Mouse (Mus musculus): ENCODE results near the gene Rab4a.

Rab4a gene

DNA sequence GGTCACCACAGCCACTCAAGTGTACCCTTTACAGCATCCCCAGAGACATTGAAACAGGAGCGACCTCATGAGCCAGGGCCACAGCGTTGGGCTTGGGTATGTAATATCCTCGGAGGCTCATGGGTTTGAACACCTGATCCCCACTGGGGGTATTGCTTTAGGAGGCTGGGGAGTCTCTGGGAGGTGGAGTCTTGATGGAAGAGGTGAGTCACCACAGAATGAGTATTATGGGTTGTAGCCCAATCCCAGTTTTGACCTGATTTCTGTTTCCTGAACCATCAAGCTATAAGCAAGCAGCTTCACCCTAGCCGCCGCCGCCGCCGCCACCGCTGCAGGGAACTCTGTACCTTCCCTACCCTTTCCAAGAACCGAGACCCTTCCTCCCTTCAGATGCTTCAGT is 40.2 kb downstream of the Rab4a start:
- DNase-seq (ENCODE audit: extremely low spot score, low spot score), result no peak

DNA sequence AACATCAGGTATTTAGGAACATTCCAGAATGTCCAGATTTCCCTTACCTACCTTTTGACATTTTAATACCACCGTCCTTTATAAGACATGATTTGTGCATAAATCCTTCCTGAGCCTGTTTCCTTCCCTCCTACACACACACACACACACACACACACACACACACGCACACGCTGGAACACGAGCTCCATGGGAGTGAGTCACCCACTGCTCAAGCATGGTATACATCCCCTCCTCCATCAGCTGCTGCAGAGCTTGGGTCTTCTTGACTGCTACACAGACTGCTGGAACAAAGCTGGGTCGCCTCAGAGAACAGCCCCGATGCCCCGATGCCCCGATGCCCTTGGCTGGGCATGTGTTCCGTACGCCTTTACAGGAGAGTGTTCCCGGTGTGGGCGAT is 40.7 kb downstream of the Rab4a start:
- no peak for DNase-seq (ENCODE audit: extremely low spot score, low spot score)

DNA sequence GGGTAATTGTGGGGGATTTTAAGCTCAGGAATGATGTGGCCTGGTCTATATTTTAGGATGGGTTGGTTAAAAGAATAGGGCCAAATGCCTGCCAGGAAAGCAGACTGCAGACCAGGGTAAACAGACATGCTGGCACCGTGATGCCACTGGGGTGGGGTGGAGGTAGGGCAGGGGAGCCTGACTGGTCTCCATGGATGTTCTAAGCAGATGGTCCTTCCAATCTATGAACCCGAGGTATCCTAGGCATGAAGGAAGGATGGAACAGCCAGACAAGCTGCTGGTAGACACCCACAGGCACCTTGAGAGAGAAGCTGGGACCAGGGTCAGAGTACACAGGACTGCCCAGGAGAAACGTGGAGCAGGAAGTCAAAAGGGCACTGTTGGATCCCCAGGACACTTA is 41.8 kb downstream of the Rab4a start:
- no peak for DNase-seq (ENCODE audit: extremely low spot score, low spot score)

DNA sequence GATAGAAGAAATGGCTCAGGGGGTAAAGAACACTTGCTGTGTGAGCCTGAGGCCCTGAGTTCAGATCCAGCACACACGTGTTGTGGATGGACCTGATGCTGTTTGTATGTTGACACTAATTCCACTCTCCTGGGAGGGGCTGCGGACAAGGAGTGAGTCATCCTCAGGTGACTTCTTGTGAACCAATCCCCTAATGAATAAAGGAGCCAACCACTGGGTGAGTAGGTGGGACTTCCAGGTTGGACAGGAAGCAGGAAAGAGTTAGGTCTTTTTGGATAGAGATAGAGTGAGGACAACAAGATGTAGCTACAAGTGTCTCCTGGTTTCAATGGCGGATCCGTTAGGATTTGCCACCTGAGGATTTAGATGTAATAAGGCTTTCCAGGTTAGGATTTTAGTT is 43.6 kb downstream of the Rab4a start:
- DNase-seq (ENCODE audit: extremely low spot score, low spot score), result no peak

DNA sequence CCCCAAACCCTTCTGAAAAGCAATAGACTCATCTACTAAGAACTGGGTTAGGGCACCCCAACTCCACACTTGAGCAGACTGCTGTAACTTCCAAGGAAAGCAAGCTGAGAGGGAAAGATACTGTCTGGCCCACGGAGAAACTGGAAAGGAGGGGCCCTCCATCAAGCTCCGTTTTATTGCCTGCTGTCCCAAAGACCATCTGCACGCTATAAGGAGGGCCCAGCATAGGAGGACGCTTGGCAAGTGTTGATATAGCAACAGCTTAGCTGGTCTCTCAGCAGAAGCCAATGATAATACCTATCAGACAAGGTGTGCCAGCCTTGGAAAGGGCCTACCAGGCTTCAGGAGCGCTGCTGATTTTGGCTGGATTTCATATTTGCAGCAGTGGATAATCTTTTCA is 45.8 kb downstream of the Rab4a start:
- DNase-seq (ENCODE audit: extremely low spot score, low spot score), result no peak

DNA sequence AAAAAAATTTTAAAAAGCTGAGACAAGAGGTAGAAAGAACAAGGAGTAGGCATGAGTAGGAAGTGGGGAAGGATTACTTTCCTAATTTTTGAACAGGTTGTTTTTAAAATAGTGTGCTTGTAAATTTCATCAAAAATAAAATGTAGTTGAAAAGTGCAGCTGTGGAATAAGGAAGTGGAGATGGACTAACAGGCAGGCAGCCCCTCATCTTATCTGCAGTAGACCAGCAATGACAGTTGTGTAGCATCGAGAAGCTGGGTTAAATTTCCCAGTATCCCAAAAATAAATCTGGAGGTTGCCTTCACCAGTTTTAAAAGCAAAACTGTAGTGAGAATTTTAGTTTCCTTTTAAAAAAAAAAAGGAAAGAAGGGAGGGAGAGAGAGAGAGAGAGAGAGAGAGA is 48.5 kb downstream of the Rab4a start:
- DNase-seq (ENCODE audit: extremely low spot score, low spot score), result no peak

DNA sequence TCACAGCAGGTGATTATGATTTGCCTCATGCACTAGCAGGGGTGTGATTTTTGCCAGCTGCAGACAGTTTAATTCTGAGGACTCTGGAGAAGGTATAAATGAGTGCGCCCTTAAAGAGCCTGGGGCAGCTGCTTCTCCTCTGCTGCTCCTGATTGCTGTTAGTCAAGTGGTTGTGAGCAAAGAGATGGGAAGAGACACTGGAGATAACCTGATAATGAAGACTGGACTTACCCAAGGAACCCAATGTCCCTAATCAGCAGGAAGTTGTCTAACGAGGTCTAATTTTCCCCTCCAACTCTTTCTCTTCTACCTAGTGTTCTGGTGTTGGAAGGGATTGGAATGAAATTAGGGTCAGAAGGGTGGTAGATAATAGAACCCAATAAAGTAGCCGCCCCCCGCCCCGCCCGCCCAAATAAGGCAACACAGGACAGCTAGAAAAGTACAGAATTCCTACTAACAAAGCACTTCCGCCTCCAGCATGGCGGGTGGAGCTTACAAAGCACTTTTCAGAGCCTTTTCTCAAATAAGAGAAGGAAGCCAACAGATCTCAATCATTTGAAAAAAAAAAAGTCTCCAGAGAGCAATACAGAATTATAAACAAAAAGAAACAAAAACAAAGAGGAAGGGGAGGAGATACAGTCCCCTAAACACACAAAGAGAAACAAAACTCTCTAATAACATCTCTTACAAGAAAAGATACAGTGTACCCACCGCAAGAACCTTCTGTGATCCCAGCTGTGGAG is 49.1 kb downstream of the Rab4a start:
- no peak for DNase-seq (ENCODE audit: extremely low spot score, low spot score)

DNA sequence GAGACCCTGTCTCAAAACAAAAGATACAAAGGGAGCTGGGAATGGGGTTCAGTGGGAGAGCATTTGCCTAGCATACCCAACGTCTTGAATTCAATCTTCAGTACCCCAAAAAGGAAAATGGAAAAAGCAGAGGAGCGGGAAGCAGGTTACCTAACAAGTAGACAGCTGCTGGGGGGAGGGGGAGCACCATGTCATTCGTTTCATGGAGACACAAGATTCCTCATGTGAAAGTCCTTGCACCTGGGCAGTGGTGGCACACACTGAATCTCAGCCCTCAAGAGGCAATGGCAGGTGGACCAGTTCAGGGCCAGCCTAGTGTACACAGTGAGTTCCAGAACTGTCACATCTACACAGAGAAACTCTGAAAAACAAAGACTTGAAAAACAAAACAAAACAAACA is 51.6 kb downstream of the Rab4a start:
- no peak for DNase-seq (ENCODE audit: extremely low spot score, low spot score)

DNA sequence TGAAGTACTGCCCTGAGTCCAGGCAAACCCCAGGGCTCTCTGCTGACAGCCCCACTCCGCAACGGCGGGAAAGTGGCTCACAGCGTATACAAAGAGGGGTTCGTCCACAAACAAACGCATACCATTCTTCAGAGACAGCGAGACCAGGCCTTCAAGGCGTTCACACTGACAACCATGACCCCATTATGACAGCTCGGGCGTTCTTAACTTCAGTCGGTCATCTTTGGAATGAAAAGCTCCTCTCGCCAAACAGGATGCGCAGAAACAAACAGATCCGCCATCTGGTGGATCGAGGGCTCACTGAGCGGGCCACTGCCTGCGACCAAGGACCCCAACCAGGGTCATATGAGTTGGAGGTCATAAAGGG is 52.8 kb downstream of the Rab4a start:
- DNase-seq (ENCODE audit: extremely low spot score, low spot score), result no peak

DNA sequence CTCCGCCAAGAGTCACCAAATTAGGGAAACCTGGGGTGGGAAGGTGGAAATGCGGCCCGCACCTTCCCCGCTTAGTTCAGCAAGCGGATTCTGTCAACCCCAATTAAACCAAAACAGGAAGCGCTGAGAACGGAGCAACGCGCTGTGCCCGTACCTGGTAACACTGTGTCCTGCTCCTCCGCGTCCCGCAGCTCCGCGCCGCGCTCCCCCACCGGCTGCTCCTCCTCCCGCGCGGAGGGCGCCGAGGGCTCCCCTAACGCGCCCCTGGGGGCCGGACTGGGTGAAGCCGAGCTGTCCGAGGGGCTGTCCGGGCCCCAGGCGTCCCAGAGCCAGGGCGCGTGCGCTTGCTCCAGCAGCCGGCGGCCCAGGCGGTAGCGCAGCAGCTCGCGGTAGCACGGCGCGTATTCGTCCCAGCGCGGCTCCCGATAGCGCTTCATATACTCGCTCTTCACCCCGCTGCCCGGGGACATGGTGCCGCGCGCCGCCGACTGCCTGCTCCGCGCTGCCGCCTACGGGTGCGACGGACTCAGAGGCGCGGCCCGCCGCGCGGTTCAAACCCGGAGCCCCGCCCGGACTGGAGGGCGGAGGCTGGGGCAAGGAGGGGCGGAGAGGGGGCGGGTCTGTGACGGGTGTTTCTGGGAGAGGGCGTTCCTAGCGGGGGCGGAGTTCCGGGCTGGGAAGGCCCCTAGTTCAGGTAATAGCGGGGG is 53.3 kb downstream of the Rab4a start:
- DNase-seq (ENCODE audit: extremely low spot score, low spot score), result peak; percentile 91

DNA sequence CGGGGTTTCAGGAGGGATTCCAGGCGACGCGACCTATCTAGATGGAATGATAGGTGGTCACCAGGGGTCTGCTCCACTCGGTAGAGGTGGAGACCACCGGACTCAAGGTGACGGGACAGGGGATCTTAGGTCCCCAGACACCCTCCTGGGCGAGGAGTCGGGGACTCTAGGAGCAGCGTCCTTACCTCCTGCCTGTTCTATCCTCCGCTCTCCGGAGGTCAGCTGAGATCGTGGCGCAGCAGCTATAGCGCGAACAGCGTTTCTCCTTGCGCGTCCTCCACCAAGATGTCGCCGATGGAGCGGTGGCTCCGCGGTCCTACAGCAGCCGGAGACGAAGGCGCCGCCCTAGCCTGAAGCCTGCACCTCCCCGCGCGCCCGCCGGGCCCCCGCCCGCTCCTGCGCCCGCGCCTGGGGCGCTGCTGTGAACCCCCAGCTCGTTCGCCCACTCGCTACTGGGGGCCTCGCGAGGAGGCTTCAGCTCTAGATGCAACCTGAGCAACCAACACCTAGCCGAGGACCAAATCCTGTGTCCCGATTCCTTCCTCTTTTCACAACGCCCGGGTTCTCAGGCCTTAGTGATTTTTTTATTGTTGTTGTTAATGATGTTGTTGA is 54.0 kb downstream of the Rab4a start, which contains the start of gene Ccsap:
Gene Ccsap (minus strand): TSS at position 562 of the 612 bp plus-strand sequence.
- no peak for DNase-seq (ENCODE audit: extremely low spot score, low spot score)

DNA sequence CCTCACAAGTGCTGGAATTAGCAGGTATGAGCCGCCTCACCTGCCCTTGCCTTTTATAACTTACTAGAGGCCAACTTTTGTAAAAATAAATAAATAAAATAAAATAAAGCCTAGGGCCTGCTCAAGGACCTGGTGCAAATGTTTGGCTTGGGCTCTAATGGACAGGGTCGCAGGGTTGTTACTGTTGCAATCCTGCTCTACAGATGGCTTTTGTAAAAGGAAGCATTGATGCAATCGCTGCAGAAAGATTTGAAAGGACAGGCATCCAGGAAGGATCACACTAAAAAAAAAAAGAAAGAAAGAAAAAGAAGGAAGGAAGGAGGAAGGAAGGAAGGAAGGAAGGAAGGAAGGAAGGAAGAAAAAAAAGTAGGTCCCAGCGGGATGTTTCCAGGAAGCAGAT is 54.6 kb downstream of the Rab4a start:
- no peak for DNase-seq (ENCODE audit: extremely low spot score, low spot score)

DNA sequence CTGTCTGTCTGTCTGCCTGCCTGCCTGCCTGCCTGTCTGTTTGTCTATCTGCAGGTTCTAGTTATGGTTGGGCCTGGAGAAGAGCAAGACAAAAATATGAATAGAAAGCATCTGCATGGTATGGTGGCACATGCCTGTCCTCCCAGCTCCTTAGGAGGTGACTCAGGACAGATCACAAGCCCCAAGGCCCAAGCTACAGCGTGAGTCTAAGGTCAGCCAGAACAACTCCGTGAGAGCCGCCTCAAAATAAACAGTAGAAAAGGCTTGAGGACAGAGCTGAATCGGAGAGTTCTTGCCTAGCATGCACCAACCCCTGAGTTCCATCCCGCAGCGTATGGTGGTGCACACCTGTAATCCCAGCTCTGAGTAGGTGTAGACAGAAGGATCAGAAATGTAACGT is 60.0 kb downstream of the Rab4a start:
- no peak for DNase-seq (ENCODE audit: extremely low spot score, low spot score)

DNA sequence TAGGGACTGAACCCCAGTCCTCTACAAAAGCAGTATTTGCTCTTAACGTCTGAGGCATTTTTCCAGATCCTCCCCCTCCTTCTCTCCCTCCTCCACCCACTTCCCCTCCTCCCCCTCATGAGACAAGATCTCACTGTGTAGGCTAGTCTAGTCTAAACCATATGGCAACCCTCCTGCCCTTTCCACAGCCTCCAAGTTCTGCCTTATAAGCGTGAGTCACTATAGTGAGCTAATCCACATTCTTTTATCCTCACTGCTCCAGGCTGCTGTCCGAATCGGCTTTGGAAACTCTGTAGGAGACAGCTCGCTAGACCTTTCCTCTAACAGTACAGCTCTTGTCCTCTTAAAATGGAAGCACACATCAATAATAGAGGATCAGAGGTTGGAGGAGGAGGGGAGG is 61.2 kb downstream of the Rab4a start:
- no peak for DNase-seq (ENCODE audit: extremely low spot score, low spot score)

DNA sequence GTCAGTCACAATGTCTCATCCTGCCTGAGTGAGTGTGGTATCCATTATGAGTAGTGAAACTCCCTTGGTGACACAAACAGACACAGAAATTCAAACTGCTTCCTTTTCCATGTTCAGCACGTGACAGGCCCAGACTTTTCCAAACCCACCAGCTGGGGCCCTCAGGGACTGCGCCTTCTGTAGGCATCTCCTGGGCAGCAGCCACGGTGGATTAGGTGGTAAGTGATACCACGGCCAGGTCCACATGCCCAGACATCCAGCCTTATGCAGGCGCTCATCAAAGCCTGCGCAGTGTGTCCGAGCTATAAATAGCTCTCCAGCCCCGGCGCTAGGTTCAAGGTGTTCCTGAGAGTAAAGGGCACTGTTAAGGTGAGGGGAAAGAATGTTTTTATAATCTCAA is 66.3 kb downstream of the Rab4a start:
- no peak for DNase-seq (ENCODE audit: extremely low spot score, low spot score)

DNA sequence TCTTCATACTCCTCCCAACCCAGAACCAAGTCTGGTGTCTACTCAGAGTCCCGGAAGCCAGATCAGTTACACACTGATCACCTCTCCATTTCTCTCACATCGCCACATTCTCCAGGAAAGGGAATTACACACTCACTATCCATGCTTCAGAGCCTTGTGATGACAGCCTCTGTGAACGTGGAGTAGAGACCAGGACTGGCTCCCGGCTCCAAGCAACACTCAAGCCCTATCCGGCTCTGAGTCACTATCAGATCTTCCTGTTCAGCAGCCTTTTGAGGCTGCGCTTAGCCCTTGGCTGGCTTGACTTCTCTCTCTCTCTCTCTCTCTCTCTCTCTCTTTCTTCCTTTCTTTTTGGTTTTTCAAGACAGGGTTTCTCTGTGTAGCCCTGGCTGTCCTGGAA is 67.6 kb downstream of the Rab4a start:
- DNase-seq (ENCODE audit: extremely low spot score, low spot score), result no peak

DNA sequence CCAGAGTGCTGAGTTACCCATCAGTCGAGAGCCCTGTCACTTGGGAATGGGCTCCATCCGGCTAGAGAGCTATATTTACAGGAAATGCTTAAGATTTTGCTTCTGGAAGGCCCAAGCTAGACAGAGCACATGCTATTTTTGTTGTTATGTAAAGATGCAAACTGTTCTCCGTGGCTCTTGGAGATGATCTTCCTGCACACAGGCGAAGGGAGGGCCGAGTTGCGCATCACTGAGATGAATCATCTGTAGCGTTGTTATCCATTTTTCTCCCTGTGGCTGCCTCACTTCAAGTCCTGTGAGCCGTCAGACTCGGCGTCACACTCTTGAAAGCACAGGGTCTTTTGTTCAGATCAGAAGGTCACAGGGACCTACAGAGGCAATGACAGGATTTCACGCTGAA is 68.5 kb downstream of the Rab4a start:
- DNase-seq (ENCODE audit: extremely low spot score, low spot score), result no peak

DNA sequence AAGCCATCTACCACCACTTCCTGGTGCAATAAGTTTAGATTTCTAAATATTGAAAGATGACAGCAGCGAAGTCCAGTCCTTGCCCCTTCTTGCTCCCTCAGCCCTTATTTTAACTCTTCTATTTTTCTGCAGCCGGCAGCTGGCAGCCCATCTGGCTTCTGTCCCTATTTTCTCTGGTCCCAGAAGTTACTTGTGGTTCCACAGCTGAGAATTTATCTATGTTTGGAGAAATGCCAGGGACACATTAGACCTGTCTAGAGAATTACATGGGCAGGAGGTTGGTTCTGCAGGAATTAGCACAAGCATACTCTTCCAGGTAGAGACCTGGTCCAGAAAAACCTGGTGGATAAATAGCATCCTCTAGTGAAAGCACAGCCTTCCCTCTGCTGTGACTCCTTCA is 72.1 kb downstream of the Rab4a start:
- DNase-seq (ENCODE audit: extremely low spot score, low spot score), result no peak

DNA sequence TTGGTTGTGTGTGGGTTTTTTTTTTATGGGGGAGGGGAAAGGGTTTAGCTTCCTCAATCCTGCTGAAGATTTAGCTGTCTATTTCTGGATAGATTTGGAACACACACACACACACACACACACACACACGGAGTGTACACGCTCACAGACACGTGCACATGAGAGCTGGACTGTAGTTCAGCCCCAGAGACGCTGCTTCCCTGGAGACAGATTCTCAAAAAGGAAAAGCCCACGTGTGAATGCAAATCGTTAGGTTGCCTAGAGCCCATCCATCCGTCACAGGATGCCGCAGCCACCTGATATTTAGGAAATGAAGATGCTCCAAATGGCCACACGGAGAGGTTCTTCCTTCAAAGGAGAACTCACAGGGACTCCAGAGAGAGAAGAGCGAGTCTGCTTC is 74.5 kb downstream of the Rab4a start:
- DNase-seq (ENCODE audit: extremely low spot score, low spot score), result no peak

DNA sequence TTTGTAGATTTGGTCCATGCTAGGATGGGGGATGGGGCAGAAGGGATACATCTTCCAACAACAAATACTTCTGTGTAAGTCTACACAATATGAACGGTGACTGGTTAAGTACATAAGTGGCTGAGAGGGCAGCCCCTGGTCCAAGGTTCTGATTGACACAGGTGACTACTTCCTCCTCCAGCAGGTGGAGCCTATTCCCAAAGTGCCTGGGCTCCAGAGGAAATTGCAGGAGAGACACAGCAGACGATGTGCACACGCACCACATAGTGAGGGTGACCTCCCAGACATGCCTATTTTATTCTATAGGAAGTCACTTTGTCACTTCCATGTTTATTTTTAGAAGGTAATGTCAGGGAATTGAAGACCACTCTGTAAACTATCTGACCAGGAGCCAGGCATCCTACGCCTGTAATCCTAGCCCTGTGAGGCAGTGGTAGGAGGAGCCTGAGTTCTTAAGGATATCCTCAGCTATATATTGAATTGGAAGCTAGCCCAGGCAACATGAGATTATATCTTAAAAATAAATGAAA is 75.1 kb downstream of the Rab4a start:
- no peak for DNase-seq (ENCODE audit: extremely low spot score, low spot score)

DNA sequence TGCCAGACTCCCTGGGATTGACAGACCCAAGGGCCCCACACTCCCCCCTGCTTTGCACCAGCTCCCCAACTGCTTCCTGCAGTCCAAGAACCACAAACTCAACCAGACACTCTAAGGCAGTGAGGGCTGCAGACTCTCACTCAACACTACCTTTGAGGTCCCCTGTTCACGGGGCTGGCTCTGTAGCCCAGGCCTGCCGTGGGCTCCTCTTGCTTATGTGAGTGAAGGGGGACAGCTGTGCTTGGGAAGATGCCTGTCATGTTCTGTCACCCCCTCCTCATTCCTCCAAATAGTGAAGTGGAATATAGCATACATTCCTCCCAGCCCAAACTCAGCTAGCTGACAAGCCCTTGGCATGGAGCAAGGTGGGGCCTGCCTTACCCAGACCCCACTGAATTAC is 76.6 kb downstream of the Rab4a start:
- DNase-seq (ENCODE audit: extremely low spot score, low spot score), result no peak

DNA sequence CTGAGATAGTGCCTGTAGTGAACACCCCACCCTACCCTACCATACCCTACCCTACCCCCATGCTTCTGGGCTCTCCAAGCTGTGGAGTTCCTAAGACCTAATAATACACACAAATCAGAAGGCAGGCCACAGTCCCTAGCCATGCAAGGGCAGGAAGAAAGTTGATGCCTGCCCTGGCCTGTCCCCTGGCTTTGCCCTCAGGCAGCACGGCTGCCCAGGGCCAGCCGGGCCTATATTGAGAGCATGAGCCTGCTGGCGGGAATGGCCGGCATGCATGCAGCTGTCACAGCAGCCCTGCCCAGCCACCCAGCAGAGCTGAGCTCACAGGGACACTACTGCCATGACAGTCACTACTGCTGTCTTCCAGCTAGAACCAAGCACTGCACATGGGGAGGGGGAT is 77.3 kb downstream of the Rab4a start:
- no peak for DNase-seq (ENCODE audit: extremely low spot score, low spot score)
